Mouse (Mus musculus) megakaryocyte-erythroid progenitor cell, adult 5-6 weeks (primary cell): ENCODE results near the gene Tdrd6. TPM values are rescaled to one million over a fixed set of nuclear protein-coding genes. Genes with fewer than 3 reads are reported as not detected.

Experiments used
- ATAC-seq: replicated peaks from 2 replicates; pipeline ENCODE4 v1.8.0; 2016; ENCODE audit warnings: mild to moderate bottlenecking, inconsistent platforms; ENCODE audit not compliant: severe bottlenecking, poor library complexity, low FRiP score, low TSS enrichment
- total RNA-seq, 2 experiments: library from RNA; stranded (forward) in 1 of 2; stranded (reverse) in 1 of 2; fragments of 200-1000, 215-1000 nt in 1 of 2; fragments of >200 nt in 1 of 2; fragmentation: Nextera tagmentation in 1 of 2; gene quantifications; 2 replicates each; pipeline ENCODE4 v1.2.3; 2014 to 2017

The Tdrd6 gene
- not detected in 2 replicates for total RNA-seq (2014; fragmentation: Nextera tagmentation)
- total RNA-seq (2017): not detected in 2 replicates

GRCm38 (mm10) chr17:43629496-43630426, at the start of gene Tdrd6:
TSS of gene Tdrd6 (minus strand) at chr17:43630299.
- no peak for ATAC-seq

- no peak for ATAC-seq
Observed at GRCm38 (mm10) chr17:43677317-43677716, 47.2 kb upstream of the Tdrd6 start.

GRCm38 (mm10) chr17:43676241-43676640, 46.1 kb upstream of the Tdrd6 start:
- ATAC-seq: no peak

GRCm38 (mm10) chr17:43675228-43675627, 45.1 kb upstream of the Tdrd6 start:
- ATAC-seq: no peak

GRCm38 (mm10) chr17:43671907-43672306, 41.8 kb upstream of the Tdrd6 start:
- ATAC-seq: no peak

GRCm38 (mm10) chr17:43669145-43669695, 39.1 kb upstream of the Tdrd6 start:
- ATAC-seq: no peak

GRCm38 (mm10) chr17:43667290-43667843, 37.3 kb upstream of the Tdrd6 start, which contains the start of gene Cyp39a1:
TSS of gene Cyp39a1 (plus strand) at chr17:43667425.
- ATAC-seq: no peak

- ATAC-seq: peak; percentile 100
Observed at GRCm38 (mm10) chr17:43666576-43667289, 36.6 kb upstream of the Tdrd6 start, which contains the start of gene Slc25a27. TSS of gene Slc25a27 (minus strand) at chr17:43667214.

- ATAC-seq: peak; percentile 96
Observed at GRCm38 (mm10) chr17:43651314-43652046, 21.4 kb upstream of the Tdrd6 start.

GRCm38 (mm10) chr17:43649641-43650436, 19.7 kb upstream of the Tdrd6 start:
- ATAC-seq: no peak; the same call in 1 of the 2 replicates

- no peak for ATAC-seq
Observed at GRCm38 (mm10) chr17:43646925-43647324, 16.8 kb upstream of the Tdrd6 start.

GRCm38 (mm10) chr17:43645136-43645535, 15.0 kb upstream of the Tdrd6 start:
- no peak for ATAC-seq

GRCm38 (mm10) chr17:43644375-43644774, 14.3 kb upstream of the Tdrd6 start:
- no peak for ATAC-seq

- ATAC-seq: no peak
Observed at GRCm38 (mm10) chr17:43643191-43643590, 13.1 kb upstream of the Tdrd6 start.

- no peak for ATAC-seq
Observed at GRCm38 (mm10) chr17:43640825-43641224, 10.7 kb upstream of the Tdrd6 start.

GRCm38 (mm10) chr17:43637146-43637545, 7.0 kb upstream of the Tdrd6 start:
- ATAC-seq: no peak

GRCm38 (mm10) chr17:43630427-43630760, 295 bp upstream of the Tdrd6 start:
- no peak for ATAC-seq

- ATAC-seq: no peak
Observed at GRCm38 (mm10) chr17:43629026-43629495, 1.0 kb downstream of the Tdrd6 start.
